Mouse (Mus musculus): ENCODE measurements around the gene Olfr803.

Olfr803 gene

GRCm38 (mm10) chr10:129694186-129694585, at the start of gene Olfr803:
Gene Olfr803, minus strand, starts transcription at chr10:129694286.
- DNase-seq = no peak

DNA sequence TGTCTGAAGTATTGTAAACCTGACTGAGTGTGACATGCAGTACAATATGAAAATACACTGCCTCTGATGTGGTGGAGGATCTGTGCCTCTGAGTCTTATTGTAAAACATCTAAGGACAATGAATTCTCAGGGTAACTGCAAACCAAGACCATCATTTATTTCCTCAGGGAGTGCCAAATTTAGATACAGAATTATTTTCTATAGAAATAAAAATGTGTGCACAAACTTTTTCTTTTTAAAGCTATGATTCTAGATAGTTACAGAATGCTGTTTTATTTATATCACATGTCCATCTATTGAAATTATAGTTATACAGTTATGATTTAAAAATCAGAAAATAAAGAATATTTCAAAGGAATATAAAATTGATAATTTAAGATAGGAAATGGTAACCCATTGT, 47.7 kb upstream of the Olfr803 start, which contains the start of gene Olfr806:
Olfr806 (minus strand) TSS at position 101 of the 400 bp plus-strand sequence.
- no peak for DNase-seq

DNA sequence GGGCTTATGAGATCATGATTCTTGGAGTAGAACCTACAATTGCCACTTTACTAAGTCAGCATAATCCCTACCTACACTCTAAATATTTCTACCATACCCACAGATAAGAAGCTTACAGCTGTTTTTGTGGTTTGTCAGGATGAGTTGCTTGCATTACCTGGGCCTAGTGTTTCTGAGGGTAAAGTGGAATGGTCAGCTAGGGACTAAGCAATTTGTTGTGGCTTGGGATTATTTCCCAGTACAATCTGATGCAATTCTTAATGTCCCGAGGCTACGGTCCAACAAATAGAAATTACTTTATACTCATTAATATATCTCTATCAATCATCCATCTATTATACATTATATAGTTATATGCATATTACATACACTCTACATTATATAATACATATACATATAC, 35.2 kb upstream of the Olfr803 start, which contains the start of gene Olfr805:
Olfr805 (minus strand) TSS at position 101 of the 400 bp plus-strand sequence.
- no peak for DNase-seq

GRCm38 (mm10) chr10:129702910-129703309, 8.8 kb upstream of the Olfr803 start, which contains the start of gene Olfr804:
Gene Olfr804, plus strand, starts transcription at chr10:129703210.
- DNase-seq = no peak

- DNase-seq = no peak
Measured at GRCm38 (mm10) chr10:129688069-129688468, 6.0 kb downstream of the Olfr803 start, which contains the start of gene Olfr802. Gene Olfr802, minus strand, starts transcription at chr10:129688169.

GRCm38 (mm10) chr10:129673765-129674164, 20.3 kb downstream of the Olfr803 start, which contains the start of gene Olfr801:
Gene Olfr801, minus strand, starts transcription at chr10:129673865.
- DNase-seq = no peak

- no peak for DNase-seq
Measured at GRCm38 (mm10) chr10:129657394-129657793, 36.7 kb downstream of the Olfr803 start, which contains the start of gene Olfr800. Gene Olfr800, plus strand, starts transcription at chr10:129657694.

DNA sequence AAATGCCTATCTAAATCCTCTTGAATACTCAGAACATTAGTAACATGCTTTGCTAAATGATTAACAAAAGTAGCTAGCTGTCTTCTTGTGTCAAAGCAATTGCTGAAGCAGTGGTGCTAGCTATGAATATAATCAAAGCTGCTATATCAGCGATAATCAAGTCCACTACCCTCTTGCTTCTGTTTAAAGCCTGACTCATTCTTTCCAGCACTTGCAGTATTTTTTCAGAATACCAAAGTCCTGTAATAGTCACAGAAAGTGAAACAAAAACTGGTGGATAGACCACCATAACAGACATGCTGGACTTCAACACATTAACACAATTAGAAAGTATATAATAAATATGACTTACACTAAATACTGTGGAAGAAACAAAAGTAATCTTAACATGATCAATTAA, 42.3 kb downstream of the Olfr803 start:
- no peak for DNase-seq
